In the genomic region with DNA sequence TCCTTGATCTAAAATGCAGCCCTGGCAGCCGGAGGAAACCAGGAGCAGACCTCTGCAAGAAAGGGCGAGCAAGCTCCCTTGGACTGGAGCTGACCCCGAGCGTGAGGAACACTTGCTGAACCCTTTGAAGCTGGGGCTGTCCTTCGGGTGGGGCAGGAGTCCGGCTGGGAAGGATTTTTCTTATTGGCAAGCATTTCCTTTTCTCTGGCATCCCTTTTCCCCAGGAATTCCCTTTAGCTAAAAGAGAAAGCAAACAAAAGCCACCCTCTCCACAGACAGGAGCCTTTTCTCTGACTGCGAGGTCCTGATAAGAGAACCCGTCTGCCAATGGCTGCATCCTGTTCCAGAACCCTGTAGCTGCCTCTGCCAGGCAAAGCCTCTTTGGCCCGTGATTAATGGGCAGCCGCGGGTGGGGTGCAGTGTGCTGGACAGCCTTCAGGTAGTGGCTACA, we compare ENCODE assay signal across 9 mouse cellular contexts.
DNase-seq lines count a peak whose midpoint lies in the region; ATAC-seq and TF ChIP-seq lines count a peak whose summit lies in the region.
"Had no signal": no experiment of that assay in that cellular context is flagged by ENCODE, and none has a peak within 500 bp of the region (broad histone marks: within the 10 kb centered on the region; RNA-seq: fewer than 3 reads in every experiment).

No protein-coding gene starts in this region.

- intact Hi-C loops in heart, postnatal 10 days (cut with DNase I) = no loop called here

- H3K36me3 ChIP-seq in hindbrain, postnatal 0 days (ENCODE audit: insufficient read depth, low read length) = no peaks in the 10 kb centered on the region
- no peaks in the 10 kb centered on the region for H3K36me3 ChIP-seq in hindbrain, embryonic 14.5 days (replicated peaks; ENCODE audit: control insufficient read depth, insufficient read depth)
- no peaks in the 10 kb centered on the region for H3K36me3 ChIP-seq in lung, embryonic 16.5 days (ENCODE audit: control insufficient read depth, insufficient read depth, low read length)
- H3K36me3 ChIP-seq: embryonic facial prominence, embryonic 15.5 days had no signal

- 48% methylated on average over 11 of the region's 11 CpGs for WGBS in hindbrain, postnatal 0 days
- WGBS in hindbrain, embryonic 14.5 days = 49% methylated on average over 11 of the region's 11 CpGs
- 11% methylated on average over 11 of the region's 11 CpGs for WGBS in lung, embryonic 16.5 days

- no peaks in the 10 kb centered on the region for H3K9me3 ChIP-seq in hindbrain, postnatal 0 days (ENCODE audit: low read length)
- H3K9me3 ChIP-seq in hindbrain, embryonic 14.5 days (ENCODE audit: control insufficient read depth, low read length) = no peaks in the 10 kb centered on the region
- no peaks in the 10 kb centered on the region for H3K9me3 ChIP-seq in lung, embryonic 16.5 days (ENCODE audit: control insufficient read depth, low read length)
- H3K9me3 ChIP-seq: embryonic facial prominence, embryonic 15.5 days had no signal

- peak overlapping the region; percentile 9; the same call in 1 of the 2 replicates for H3K27ac ChIP-seq in hindbrain, postnatal 0 days
- H3K27ac ChIP-seq in hindbrain, embryonic 14.5 days = no peak overlapping the region
- H3K27ac ChIP-seq in lung, embryonic 16.5 days (ENCODE audit: low read length) = peak overlapping the region; percentile 89
- H3K27ac ChIP-seq: embryonic facial prominence, embryonic 15.5 days had no signal

- H3K4me2 ChIP-seq in hindbrain, postnatal 0 days (ENCODE audit: low read depth, low read length) = no peak overlapping the region
- no peak overlapping the region for H3K4me2 ChIP-seq in hindbrain, embryonic 14.5 days (replicated peaks)
- H3K4me2 ChIP-seq in lung, embryonic 16.5 days (ENCODE audit: low read depth, low read length) = peak overlapping the region; percentile 13; the same call in 1 of the 2 replicates
- H3K4me2 ChIP-seq: embryonic facial prominence, embryonic 15.5 days had no signal

- H3K4me3 ChIP-seq in hindbrain, postnatal 0 days (ENCODE audit: low read length) = no peak overlapping the region
- no peak overlapping the region for H3K4me3 ChIP-seq in hindbrain, embryonic 14.5 days (replicated peaks; ENCODE audit: low read length)
- H3K4me3 ChIP-seq in lung, embryonic 16.5 days (ENCODE audit: low read length) = no peak overlapping the region
- H3K4me3 ChIP-seq: embryonic facial prominence, embryonic 15.5 days had no signal

- no peak overlapping the region for H3K9ac ChIP-seq in hindbrain, postnatal 0 days (replicated peaks; ENCODE audit: low read length)
- no peak overlapping the region for H3K9ac ChIP-seq in hindbrain, embryonic 14.5 days
- peak overlapping the region; percentile 46 for H3K9ac ChIP-seq in lung, embryonic 16.5 days (ENCODE audit: low read length)
- H3K9ac ChIP-seq: embryonic facial prominence, embryonic 15.5 days had no signal

- ATAC-seq in hindbrain, postnatal 0 days = no peak
- no peak for ATAC-seq in hindbrain, embryonic 14.5 days (ENCODE audit: low FRiP score)
- ATAC-seq in lung, embryonic 16.5 days (ENCODE audit: low read depth) = peak; percentile 87
- ATAC-seq in erythroblast, adult 5-6 weeks (replicated peaks; ENCODE audit: low FRiP score, poor library complexity, severe bottlenecking) = no peak

- TF ChIP-seq CTCF in hindbrain, postnatal 0 days (IDR thresholded peaks at IDR 0.05; ENCODE audit: low read depth) = no peak

- no peaks in the 10 kb centered on the region; the same call in 1 of the 2 replicates for H3K27me3 ChIP-seq in hindbrain, postnatal 0 days (ENCODE audit: insufficient read depth, low read length)
- no peaks in the 10 kb centered on the region for H3K27me3 ChIP-seq in hindbrain, embryonic 14.5 days (ENCODE audit: control insufficient read depth, insufficient read depth, low read length)
- H3K27me3 ChIP-seq in lung, embryonic 16.5 days (ENCODE audit: control insufficient read depth, insufficient read depth, low read depth, low read length) = no peaks in the 10 kb centered on the region
- H3K27me3 ChIP-seq: embryonic facial prominence, embryonic 15.5 days had no signal

- H3K4me1 ChIP-seq in hindbrain, postnatal 0 days (ENCODE audit: insufficient read depth, low read length) = no peaks in the 10 kb centered on the region
- H3K4me1 ChIP-seq in hindbrain, embryonic 14.5 days (replicated peaks; ENCODE audit: control insufficient read depth, insufficient read depth, low read length) = no peaks in the 10 kb centered on the region
- H3K4me1 ChIP-seq in lung, embryonic 16.5 days (replicated peaks; ENCODE audit: control insufficient read depth, insufficient read depth, low read length) = peaks cover 12% of the 10 kb centered on the region
- H3K4me1 ChIP-seq: embryonic facial prominence, embryonic 15.5 days had no signal

- DNase-seq in hindbrain, postnatal 0 days (ENCODE audit: low spot score) = no peak
- no peak for DNase-seq in hindbrain, embryonic 14.5 days (ENCODE audit: low spot score)
- peak; percentile 40 for DNase-seq in adrenal gland, adult 8-10 months
- peak; percentile 53 to 57 for DNase-seq in heart, postnatal 10 days
- DNase-seq in spleen, postnatal 10 days (ENCODE audit: low spot score in 2 of 2) = no peak
- no peak for DNase-seq in left cerebral cortex, adult 18-20 months (ENCODE audit: low spot score in 2 of 2)

Comparison
In these comparisons a context has a peak if more than half of its experiments do, and no peak if none do; other contexts are left out.
1. DNase-seq: peak in adrenal gland, adult 8-10 months (single experiment) and heart, postnatal 10 days (2 of 2); none in hindbrain, postnatal 0 days (single experiment), hindbrain, embryonic 14.5 days (single experiment), spleen, postnatal 10 days (0 of 2) and left cerebral cortex, adult 18-20 months (0 of 2).